Mouse (Mus musculus) C2C12 (cell line): Measurements from ENCODE around the gene Chl1. TPM values are rescaled to one million over a fixed set of nuclear protein-coding genes. Genes with fewer than 3 reads are reported as not detected.

Experiments used
- H3K27me3 ChIP-seq: one replicate; pipeline ENCODE4 v1.6.1; 2011; ENCODE audit not compliant: control insufficient read depth, insufficient read depth, insufficient read length
- H3K36me3 ChIP-seq: one replicate; pipeline ENCODE4 v1.6.1; 2011; ENCODE audit not compliant: control insufficient read depth, insufficient read depth
- H3K4me3 ChIP-seq: one replicate; pipeline ENCODE4 v1.5.1; 2011; ENCODE audit warnings: mild to moderate bottlenecking, control low read depth; ENCODE audit not compliant: poor library complexity, insufficient read depth, severe bottlenecking
- H3K79me2 ChIP-seq: one replicate; pipeline ENCODE4 v1.6.1; 2011; ENCODE audit not compliant: control insufficient read depth, insufficient read depth
- H3K79me3 ChIP-seq: one replicate; pipeline ENCODE4 v1.6.1; 2011; ENCODE audit warnings: low read depth, control low read depth
- H3ac ChIP-seq: one replicate; pipeline ENCODE3; 2011; ENCODE audit warnings: low read depth; ENCODE audit not compliant: control insufficient read depth, insufficient read length
- CEBPB ChIP-seq: IDR thresholded peaks from one replicate; pipeline ENCODE4 v1.6.1; 2011; ENCODE audit warnings: low read depth, mild to moderate bottlenecking, control low read depth, moderate library complexity
- CTCF ChIP-seq: IDR thresholded peaks from one replicate; pipeline ENCODE4 v1.5.1; 2011; ENCODE audit not compliant: control insufficient read depth, insufficient read depth, insufficient read length
- FOSL1 ChIP-seq: IDR thresholded peaks from one replicate; pipeline ENCODE4 v1.8.0; 2011; ENCODE audit warnings: mild to moderate bottlenecking, low read length; ENCODE audit not compliant: poor library complexity, insufficient read depth, severe bottlenecking
- MAX ChIP-seq: IDR thresholded peaks from one replicate; pipeline ENCODE4 v1.6.1; 2011; ENCODE audit warnings: mild to moderate bottlenecking, control low read depth
- MYOD1 ChIP-seq: IDR thresholded peaks from one replicate; pipeline ENCODE4 v1.6.1; 2011; ENCODE audit warnings: low read depth; ENCODE audit not compliant: control insufficient read depth, insufficient read length
- MYOG ChIP-seq: IDR thresholded peaks from one replicate; pipeline ENCODE4 v1.6.1; 2011; ENCODE audit not compliant: control insufficient read depth, insufficient read length; ENCODE audit errors: extremely low read depth
- USF1 ChIP-seq: IDR thresholded peaks from one replicate; pipeline ENCODE4 v1.6.1; 2011; ENCODE audit warnings: low read depth, mild to moderate bottlenecking, control low read depth, moderate library complexity
- polyA plus RNA-seq: library from polyadenylated mRNA; unstranded; fragments of >200 nt; fragmentation: generic; extraction: Trizol; gene quantifications from one replicate; pipeline ENCODE4 v1.2.1, GENCODE M21; 2012; ENCODE audit warnings: missing spikeins

The Chl1 gene
- polyA plus RNA-seq, 1 experiment = not detected

DNA sequence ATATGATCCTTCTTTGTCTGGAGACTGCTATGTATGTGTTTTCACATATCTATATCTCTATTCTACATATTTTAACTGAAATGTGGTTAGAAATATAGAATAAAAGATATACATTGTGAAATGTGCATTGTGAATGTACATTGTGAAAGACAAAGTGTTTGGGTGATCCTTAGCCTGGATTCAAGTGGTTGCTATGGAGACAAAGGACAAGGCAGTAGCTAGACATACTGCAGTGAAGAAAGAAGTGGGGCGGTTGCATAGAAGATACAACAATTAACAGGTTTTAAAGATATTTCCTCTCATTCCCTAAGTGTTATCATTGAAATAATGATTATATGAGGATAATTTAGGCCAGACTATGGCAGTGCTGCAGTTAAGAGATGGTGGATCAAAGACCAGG lies 146.4 kb downstream of the Chl1 start:
- no peaks in the 10 kb centered on the region for H3K36me3 ChIP-seq
- H3K79me2 ChIP-seq = no peaks in the 10 kb centered on the region
- H3K79me3 ChIP-seq = no peaks in the 10 kb centered on the region
- no peaks in the 10 kb centered on the region for H3K27me3 ChIP-seq
- TF ChIP-seq MYOD1 = no peak
- no peak for TF ChIP-seq MAX
- no peak for TF ChIP-seq MYOG
- no peak for TF ChIP-seq CEBPB
- no peak for TF ChIP-seq CTCF
- no peak for TF ChIP-seq FOSL1
- TF ChIP-seq USF1 = no peak
- H3ac ChIP-seq = no peak overlapping the region
- H3K4me3 ChIP-seq = no peak overlapping the region

DNA sequence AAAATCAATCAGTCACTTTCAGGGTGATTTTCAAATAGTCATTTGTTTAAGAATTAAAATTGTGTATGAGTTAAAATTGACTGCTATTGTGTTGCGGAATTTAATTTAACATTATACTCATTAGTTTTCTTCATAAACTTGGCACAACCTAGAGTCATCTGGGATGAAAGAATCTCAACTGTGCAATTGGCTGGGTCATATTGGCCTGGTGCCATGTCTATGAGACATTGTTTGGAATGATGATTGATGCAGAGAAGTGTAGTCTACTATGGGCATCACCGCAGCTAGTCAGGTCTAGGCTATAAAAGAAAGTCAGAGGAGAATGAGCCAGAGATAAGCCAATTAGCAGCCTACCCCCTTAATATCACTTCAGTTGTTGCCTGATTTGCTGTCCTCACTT lies 148.8 kb downstream of the Chl1 start:
- Histone ChIP-seq H3ac (no peak overlapping the region), H3K79me2 (no peaks in the 10 kb centered on the region), H3K79me3 (no peaks in the 10 kb centered on the region), H3K4me3 (no peak overlapping the region), H3K27me3 (no peaks in the 10 kb centered on the region), H3K36me3 (no peaks in the 10 kb centered on the region)
- TF ChIP-seq MAX (no peak), CEBPB (no peak)

DNA sequence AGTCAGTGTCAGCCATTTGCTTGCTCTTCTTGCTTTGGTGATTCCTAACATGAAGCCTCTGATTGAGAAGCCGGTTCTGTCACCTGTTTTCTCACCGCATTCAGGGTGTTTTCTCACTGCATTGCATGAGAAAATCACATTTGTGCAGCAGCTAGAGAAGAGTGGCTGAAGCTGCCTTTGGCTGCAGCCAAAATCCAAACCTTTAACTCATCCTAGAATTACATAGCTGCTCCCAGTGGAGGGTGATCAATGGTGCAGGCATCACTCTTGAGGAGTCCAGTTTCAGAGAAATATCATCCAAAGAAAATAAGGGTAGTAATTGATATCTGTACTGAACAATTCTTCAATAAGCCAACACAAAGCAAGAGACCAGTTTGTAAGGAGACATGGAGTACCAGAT lies 154.8 kb downstream of the Chl1 start:
- no peak for TF ChIP-seq USF1
- TF ChIP-seq CTCF = no peak
- no peak for TF ChIP-seq MAX
- TF ChIP-seq MYOD1 = no peak
- TF ChIP-seq MYOG = no peak
- TF ChIP-seq FOSL1 = no peak
- TF ChIP-seq CEBPB = no peak
- no peak overlapping the region for H3K4me3 ChIP-seq
- no peak overlapping the region for H3ac ChIP-seq

DNA sequence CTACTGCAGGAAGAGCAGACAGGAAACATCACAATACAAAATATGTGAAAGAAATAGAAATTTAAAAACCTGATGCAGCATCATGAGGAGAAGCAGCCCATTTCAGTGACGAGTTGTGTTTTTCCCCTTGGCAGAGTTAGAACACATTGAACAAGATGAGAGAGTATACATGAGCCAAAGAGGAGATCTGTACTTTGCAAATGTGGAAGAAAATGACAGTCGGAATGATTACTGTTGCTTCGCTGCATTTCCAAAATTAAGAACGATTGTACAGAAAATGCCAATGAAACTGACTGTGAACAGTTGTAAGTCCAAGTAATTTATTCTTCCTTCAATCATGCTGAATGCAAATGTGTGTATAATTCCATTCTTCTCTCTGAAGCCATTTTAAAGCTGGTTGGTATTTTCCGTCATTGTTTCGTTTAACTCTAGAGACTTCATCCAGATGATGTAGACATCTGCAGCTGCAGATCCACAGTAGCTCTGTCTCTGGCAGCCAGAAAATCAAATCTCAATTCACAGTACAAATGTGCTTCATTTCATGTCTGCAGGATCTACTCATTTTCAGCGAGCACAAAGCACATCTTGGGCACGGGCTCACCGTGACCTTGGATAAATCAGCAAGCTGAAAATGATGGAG lies 155.4 kb downstream of the Chl1 start:
- Histone ChIP-seq H3K79me2 (no peaks in the 10 kb centered on the region), H3K36me3 (no peaks in the 10 kb centered on the region), H3K4me3 (no peak overlapping the region), H3K27me3 (no peaks in the 10 kb centered on the region), H3K79me3 (no peaks in the 10 kb centered on the region), H3ac (no peak overlapping the region)
- TF ChIP-seq MYOG = no peak
- TF ChIP-seq MYOD1 = no peak
- no peak for TF ChIP-seq CTCF
- no peak for TF ChIP-seq MAX
- TF ChIP-seq USF1 = no peak
- TF ChIP-seq CEBPB = no peak
- TF ChIP-seq FOSL1 = no peak

More for the DNA sequence above, 154.8 kb downstream of the Chl1 start:
- H3K27me3 ChIP-seq = no peaks in the 10 kb centered on the region
- H3K79me3 ChIP-seq = no peaks in the 10 kb centered on the region
- no peaks in the 10 kb centered on the region for H3K36me3 ChIP-seq
- no peaks in the 10 kb centered on the region for H3K79me2 ChIP-seq

DNA sequence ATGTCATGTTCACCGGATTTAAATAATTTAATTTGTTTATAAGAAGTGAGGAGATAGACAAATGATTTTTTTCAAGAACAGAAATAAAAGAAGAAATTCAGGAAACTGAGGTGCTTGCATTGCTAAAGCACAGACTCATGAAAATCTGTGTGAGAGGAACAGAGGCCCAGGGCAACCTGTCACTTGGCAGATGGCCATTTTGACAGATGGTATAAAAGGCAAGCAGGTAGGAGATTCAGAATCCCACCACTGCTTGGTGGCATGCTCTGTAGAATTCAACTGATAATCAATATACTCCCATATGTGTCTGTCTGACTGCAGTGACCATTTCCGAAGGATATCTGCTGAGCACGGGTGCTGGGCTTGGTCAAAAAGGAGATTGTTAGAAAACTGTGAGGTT lies 162.7 kb downstream of the Chl1 start:
- Histone ChIP-seq H3K79me2 (no peaks in the 10 kb centered on the region), H3ac (no peak overlapping the region), H3K79me3 (no peaks in the 10 kb centered on the region), H3K36me3 (no peaks in the 10 kb centered on the region), H3K4me3 (no peak overlapping the region), H3K27me3 (no peaks in the 10 kb centered on the region)
- TF ChIP-seq CEBPB (no peak), MYOD1 (no peak), MAX (no peak), USF1 (no peak), MYOG (no peak), FOSL1 (no peak)

DNA sequence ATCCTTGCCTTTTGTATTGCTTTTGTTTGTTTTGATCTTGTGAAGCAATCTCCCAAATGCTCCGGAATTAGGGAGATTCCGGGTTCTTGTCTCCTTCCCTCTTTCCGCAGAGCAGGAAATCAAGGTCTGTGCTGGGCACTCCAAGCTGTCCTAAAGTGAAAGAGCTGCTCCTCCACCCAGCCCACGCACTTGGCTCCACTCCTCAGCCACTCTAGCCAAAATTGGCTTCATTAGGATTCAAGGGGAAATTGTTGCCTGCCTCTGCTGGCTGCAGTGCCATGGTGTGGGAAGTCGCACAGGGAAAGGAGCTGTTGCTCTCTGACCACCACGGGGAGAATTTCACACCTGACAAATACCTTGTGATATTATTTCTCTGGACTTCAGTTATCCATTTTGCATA lies 163.9 kb downstream of the Chl1 start:
- TF ChIP-seq CTCF (no peak), USF1 (no peak)

More for the DNA sequence above, 163.9 kb downstream of the Chl1 start:
- H3ac ChIP-seq = no peak overlapping the region
- no peaks in the 10 kb centered on the region for H3K79me2 ChIP-seq
- no peaks in the 10 kb centered on the region for H3K27me3 ChIP-seq
- no peak overlapping the region for H3K4me3 ChIP-seq
- no peaks in the 10 kb centered on the region for H3K79me3 ChIP-seq
- no peaks in the 10 kb centered on the region for H3K36me3 ChIP-seq
